Mouse (Mus musculus) mouse embryonic stem cell (cell line): ENCODE measurements around the gene Dck.
"Not testable (repeated sequence)": the region's sequence is repeated elsewhere in the genome, so short reads cannot be mapped to it uniquely, and the experiment has no call there.

Source experiments
- in situ Hi-C, 2 experiments: fragments of 300-500 bp; cut with MboI; formaldehyde crosslinking; loops; 1 replicate in 1 of 2; 3 replicates in 1 of 2; pipeline ENCODE4 v1.14.3; 2019 to 2020; ENCODE audit warnings: low sequenced_read_pairs in 2 of 2, low pct_unique_long_range_greater_than_20kb in 1 of 2, mixed read lengths in 1 of 2; ENCODE audit not compliant: unreplicated experiment in 1 of 2

Gene Dck

GRCm38 (mm10) chr5:88764987-88765481 is at the start of gene Dck:
Gene Dck, plus strand, starts transcription at chr5:88764996.
- in situ Hi-C loops, result no loop called here

- in situ Hi-C loops, result no loop called here
These were observed 47.8 kb upstream of the Dck start for GRCm38 (mm10) chr5:88716983-88717382.

- in situ Hi-C loops, result no loop called here
These were observed 44.4 kb upstream of the Dck start, which contains the start of gene Mob1b for GRCm38 (mm10) chr5:88720116-88721002. Gene Mob1b, plus strand, starts transcription at chr5:88720855.

GRCm38 (mm10) chr5:88721003-88721475 is 43.8 kb upstream of the Dck start:
- in situ Hi-C loops, result no loop called here

GRCm38 (mm10) chr5:88721565-88722212 is 43.1 kb upstream of the Dck start:
- in situ Hi-C loops, result no loop called here

- in situ Hi-C loops, result no loop called here
These were observed 42.6 kb upstream of the Dck start for GRCm38 (mm10) chr5:88722213-88722600.

GRCm38 (mm10) chr5:88724030-88724429 is 40.8 kb upstream of the Dck start:
- in situ Hi-C loops, result no loop called here

GRCm38 (mm10) chr5:88727593-88728144 is 37.1 kb upstream of the Dck start:
- in situ Hi-C loops, result no loop called here

GRCm38 (mm10) chr5:88734786-88735185 is 30.0 kb upstream of the Dck start:
- in situ Hi-C loops, result no loop called here

GRCm38 (mm10) chr5:88741065-88741464 is 23.7 kb upstream of the Dck start:
- in situ Hi-C loops, result not testable (repeated sequence)

GRCm38 (mm10) chr5:88747774-88748173 is 17.0 kb upstream of the Dck start:
- in situ Hi-C loops, result no loop called here

GRCm38 (mm10) chr5:88753199-88753598 is 11.6 kb upstream of the Dck start:
- in situ Hi-C loops, result no loop called here

GRCm38 (mm10) chr5:88762611-88763010 is 2.2 kb upstream of the Dck start:
- in situ Hi-C loops, result no loop called here

- in situ Hi-C loops, result no loop called here
These were observed 288 bp upstream of the Dck start for GRCm38 (mm10) chr5:88764430-88764986.

GRCm38 (mm10) chr5:88765587-88765986 is 791 bp downstream of the Dck start:
- in situ Hi-C loops, result no loop called here

GRCm38 (mm10) chr5:88766121-88766520 is 1.3 kb downstream of the Dck start:
- in situ Hi-C loops, result no loop called here

GRCm38 (mm10) chr5:88766863-88767262 is 2.1 kb downstream of the Dck start:
- in situ Hi-C loops, result no loop called here

- in situ Hi-C loops, result no loop called here
These were observed 3.4 kb downstream of the Dck start for GRCm38 (mm10) chr5:88768201-88768600.
